Comparison of ENCODE assay signal across 12 mouse cellular contexts in genomic region chr11:11690059-11690844, GRCm38 (mm10). TPM values are rescaled to one million over a fixed set of nuclear protein-coding genes. Genes with fewer than 3 reads are reported as not detected.
DNase-seq lines count a peak whose midpoint lies in the region; ATAC-seq and TF ChIP-seq lines count a peak whose summit lies in the region.
"Had no signal": no experiment of that assay in that cellular context is flagged by ENCODE, and none has a peak within 500 bp of the region (broad histone marks: within the 10 kb centered on the region; RNA-seq: fewer than 3 reads in every experiment).

No protein-coding gene starts in this region.

- H3K4me1 ChIP-seq in MEL (ENCODE audit: control insufficient read depth in 1 of 2, insufficient read depth in 2 of 2, low read length in 2 of 2) = peaks cover 36 to 49% of the 10 kb centered on the region in 2 experiments
- peaks cover 68% of the 10 kb centered on the region for H3K4me1 ChIP-seq in liver, embryonic 13.5 days (replicated peaks)

- H3K9ac ChIP-seq in MEL (ENCODE audit: control insufficient read depth, low read depth, low read length, poor library complexity, severe bottlenecking) = peak overlapping the region; percentile 70
- H3K9ac ChIP-seq in liver, embryonic 13.5 days = peak overlapping the region; percentile 77
- H3K9ac ChIP-seq: embryonic facial prominence, embryonic 13.5 days; hindbrain, embryonic 15.5 days had no signal

- H3K36me3 ChIP-seq in MEL (ENCODE audit: control insufficient read depth in 1 of 2, insufficient read depth in 2 of 2, low read length in 2 of 2) = peaks cover 3 to 60% of the 10 kb centered on the region in 2 experiments; a peak in 3 of 4 replicates
- H3K36me3 ChIP-seq in liver, embryonic 13.5 days = peaks cover 3% of the 10 kb centered on the region; the same call in 1 of the 2 replicates
- H3K36me3 ChIP-seq: embryonic facial prominence, embryonic 13.5 days; hindbrain, embryonic 15.5 days had no signal

- peak in 1 of 2 experiments; percentile 4; a peak in 1 of 4 replicates for TF ChIP-seq EP300 in MEL (IDR thresholded peaks at IDR 0.05; ENCODE audit: low read depth in 1 of 2, low read length in 2 of 2)

- WGBS in liver, embryonic 13.5 days (ENCODE audit: insufficient replicate concordance) = 43% methylated on average over 11 of the region's 11 CpGs

- H3K27ac ChIP-seq in MEL (ENCODE audit: control insufficient read depth, low read depth, low read length) = peak overlapping the region; percentile 99
- H3K27ac ChIP-seq in liver, embryonic 13.5 days = peak overlapping the region; percentile 91
- H3K27ac ChIP-seq: embryonic facial prominence, embryonic 13.5 days; hindbrain, embryonic 15.5 days; layer of hippocampus, adult 2 months had no signal

- ATAC-seq in liver, embryonic 13.5 days (ENCODE audit: low read depth) = no peak

- no peak for TF ChIP-seq RAD21 in MEL (IDR thresholded peaks at IDR 0.05; ENCODE audit: low read depth, low read length)

- H3K79me2 ChIP-seq in MEL (ENCODE audit: control insufficient read depth, insufficient read depth, low read length, poor library complexity) = peaks cover 87% of the 10 kb centered on the region

- TF ChIP-seq CTCF in MEL (IDR thresholded peaks at IDR 0.05 in 2 of 3, conservative IDR thresholded peaks at IDR 0.05 in 1 of 3; ENCODE audit: control insufficient read depth in 1 of 3, insufficient read depth in 1 of 3, low read depth in 2 of 3, low read length in 3 of 3, poor library complexity in 1 of 3, severe bottlenecking in 1 of 3) = no peak

- H3K4me3 ChIP-seq in MEL (ENCODE audit: control insufficient read depth in 1 of 2, insufficient read depth in 1 of 2, low read depth in 2 of 2, low read length in 2 of 2) = peak overlapping the region; percentile 51 to 56; a peak in 3 of 4 replicates
- H3K4me3 ChIP-seq in liver, embryonic 13.5 days (replicated peaks) = peak overlapping the region; percentile 86
- H3K4me3 ChIP-seq: embryonic facial prominence, embryonic 13.5 days; hindbrain, embryonic 15.5 days; layer of hippocampus, adult 2 months had no signal

- no peaks in the 10 kb centered on the region for H3K27me3 ChIP-seq in MEL (ENCODE audit: control insufficient read depth in 1 of 2, insufficient read depth in 2 of 2, low read length in 2 of 2)
- H3K27me3 ChIP-seq in liver, embryonic 13.5 days = 0 out of 2 replicates have a peak, but pooled peaks cover 2% of the 10 kb centered on the region

- peak; percentile 69 to 71 for DNase-seq in B cell, adult 2 months
- peak; percentile 77 for DNase-seq in MEL (ENCODE audit: low read depth, low spot score)
- DNase-seq in liver, embryonic 13.5 days = no peak
- DNase-seq in spleen, adult 18-20 months = peak; percentile 56 to 62
- no peak for DNase-seq in frontal cortex, postnatal 10 days (ENCODE audit: low spot score in 2 of 2)
- DNase-seq in left cerebral cortex, adult 8-10 months (ENCODE audit: low spot score in 2 of 2) = no peak
- no peak for DNase-seq in adrenal gland, postnatal 36 days
- no peak for DNase-seq in left cerebral cortex, postnatal 10 days (ENCODE audit: extremely low spot score in 1 of 2, low spot score in 2 of 2)
- DNase-seq: right cerebral cortex, postnatal 25 days had no signal

- TF ChIP-seq POLR2A in MEL (IDR thresholded peaks at IDR 0.05; ENCODE audit: control insufficient read depth in 1 of 2, insufficient read depth in 1 of 2, low read depth in 1 of 2, low read length in 2 of 2, poor library complexity in 1 of 2) = peak in 1 of 2 experiments; percentile 58; a peak in 2 of 4 replicates

- no peaks in the 10 kb centered on the region for H3K9me3 ChIP-seq in MEL (replicated peaks; ENCODE audit: insufficient read depth, low read length)
- H3K9me3 ChIP-seq in liver, embryonic 13.5 days (replicated peaks) = no peaks in the 10 kb centered on the region
- H3K9me3 ChIP-seq: embryonic facial prominence, embryonic 13.5 days; hindbrain, embryonic 15.5 days had no signal

- H3K4me2 ChIP-seq in liver, embryonic 13.5 days = peak overlapping the region; percentile 68
- H3K4me2 ChIP-seq: embryonic facial prominence, embryonic 13.5 days; hindbrain, embryonic 15.5 days had no signal

- intact Hi-C loops in left cerebral cortex, postnatal 10 days (cut with DNase I) = no loop called here

TF ChIP-seq in MEL, 35 proteins besides CTCF, POLR2A, EP300 and RAD21:
- TF ChIP-seq RCOR1 (IDR thresholded peaks at IDR 0.05; ENCODE audit: low read depth, low read length) (0 out of 2 replicates have a peak, but pooled peaks have one; percentile 3), E2F4 (IDR thresholded peaks at IDR 0.05; ENCODE audit: borderline replicate concordance, low read depth, low read length) (no peak), MYB (IDR thresholded peaks at IDR 0.05; ENCODE audit: low read depth, low read length) (no peak), NELFE (IDR thresholded peaks at IDR 0.05; ENCODE audit: low read depth, low read length) (no peak), GATA1 (IDR thresholded peaks at IDR 0.05; ENCODE audit: low read depth, low read length) (no peak), CHD1 (IDR thresholded peaks at IDR 0.05; ENCODE audit: low read depth, low read length) (no peak; the same call in 1 of the 2 replicates), ZC3H11A (IDR thresholded peaks at IDR 0.05; ENCODE audit: low read depth, low read length) (no peak), UBTF (IDR thresholded peaks at IDR 0.05; ENCODE audit: borderline replicate concordance, insufficient read depth, low read depth, low read length) (no peak), SMC3 (IDR thresholded peaks at IDR 0.05; ENCODE audit: low read depth, low read length) (no peak), ETS1 (IDR thresholded peaks at IDR 0.05; ENCODE audit: low read depth, low read length) (no peak), BHLHE40 (IDR thresholded peaks at IDR 0.05; ENCODE audit: borderline replicate concordance, low read depth, low read length) (no peak), POLR2AphosphoS2 (IDR thresholded peaks at IDR 0.05; ENCODE audit: low read length) (no peak), ZMIZ1 (IDR thresholded peaks at IDR 0.05; ENCODE audit: low read depth, low read length) (no peak), KAT2A (conservative IDR thresholded peaks at IDR 0.05; ENCODE audit: low read depth, low read length) (no peak), MAX (IDR thresholded peaks at IDR 0.05; ENCODE audit: low read length) (0 out of 2 replicates have a peak, but pooled peaks have one; percentile 33), MXI1 (IDR thresholded peaks at IDR 0.05; ENCODE audit: low read depth, low read length) (peak; percentile 29; the same call in 1 of the 2 replicates), MAFK (IDR thresholded peaks at IDR 0.05; ENCODE audit: borderline replicate concordance, low read depth, low read length) (no peak), CHD2 (IDR thresholded peaks at IDR 0.05; ENCODE audit: low read length) (no peak), ELF1 (IDR thresholded peaks at IDR 0.05; ENCODE audit: low read depth, low read length) (no peak), USF1 (IDR thresholded peaks at IDR 0.05; ENCODE audit: low read depth, low read length) (peak; percentile 64), USF2 (IDR thresholded peaks at IDR 0.05; ENCODE audit: borderline replicate concordance in 1 of 2, insufficient read depth in 1 of 2, low read depth in 1 of 2, low read length in 2 of 2) (no peak), MEF2A (IDR thresholded peaks at IDR 0.05; ENCODE audit: extremely low read depth, insufficient replicate concordance, low read depth, low read length, poor library complexity, severe bottlenecking) (no peak), GABPA (IDR thresholded peaks at IDR 0.05; ENCODE audit: low read depth, low read length) (no peak), MYC (IDR thresholded peaks at IDR 0.05; ENCODE audit: low read depth, low read length) (no peak), TBP (IDR thresholded peaks at IDR 0.05; ENCODE audit: low read depth, low read length) (0 out of 2 replicates have a peak, but pooled peaks have one; percentile 33), ZNF384 (IDR thresholded peaks at IDR 0.05; ENCODE audit: low read depth, low read length) (no peak), SIN3A (IDR thresholded peaks at IDR 0.05; ENCODE audit: low read length) (no peak; the same call in 1 of the 2 replicates), POLR2AphosphoS5 (IDR thresholded peaks at IDR 0.05; ENCODE audit: borderline replicate concordance, low read depth, low read length) (no peak), MAZ (IDR thresholded peaks at IDR 0.05; ENCODE audit: low read depth, low read length) (no peak), JUND (IDR thresholded peaks at IDR 0.05; ENCODE audit: low read depth, low read length) (no peak), ZKSCAN1 (IDR thresholded peaks at IDR 0.05; ENCODE audit: low read depth, low read length) (no peak)

RNA-seq across cellular contexts. Expression of gene Ikzf1, which starts 5.4 kb away (rescaled TPM):
- 90.6 and 97.3 TPM in 2 replicates for total RNA-seq in MEL (2012; rRNA removed)
- 100 to 1,000 TPM in 1 of 2 experiments, 10 to 100 TPM in 1; 28.0 to 128 TPM for polyA plus RNA-seq in MEL (2012; ENCODE audit: insufficient read depth in 1 of 2, insufficient read length in 2 of 2, low read depth in 1 of 2, low replicate concordance in 2 of 2, missing spikeins in 1 of 2)
- polyA plus RNA-seq in liver, embryonic 13.5 days (2015; fragmentation: Nextera tagmentation; extraction: Ambion mirVana) = 28.3 and 44.6 TPM in 2 replicates
- total RNA-seq in left cerebral cortex, adult 8-10 months (2022) = 1 to 10 TPM; 2.8 to 7.6 (median 6.1) TPM
- 1 to 10 TPM; 1.8 to 2.5 TPM for total RNA-seq in adrenal gland, postnatal 36 days (2021)
- total RNA-seq in left cerebral cortex, postnatal 10 days (2021) = 1 to 10 TPM; 3.2 to 3.6 TPM

Comparison
In these comparisons a context has a peak if more than half of its experiments do, and no peak if none do; other contexts are left out.
1. DNase-seq: peak in B cell, adult 2 months (2 of 2), MEL (single experiment) and spleen, adult 18-20 months (2 of 2); none in liver, embryonic 13.5 days (single experiment), frontal cortex, postnatal 10 days (0 of 2), left cerebral cortex, adult 8-10 months (0 of 2), adrenal gland, postnatal 36 days (0 of 2) and left cerebral cortex, postnatal 10 days (0 of 2).
2. RNA of gene Ikzf1, which starts 5.4 kb away (total RNA-seq): 90.6 to 97.3 TPM in MEL; 2.8 to 7.6 TPM in left cerebral cortex, adult 8-10 months, 3.2 to 3.6 TPM in left cerebral cortex, postnatal 10 days and 1.8 to 2.5 TPM in adrenal gland, postnatal 36 days; every median in the first group is over 10 times any median in the second.